Mouse (Mus musculus): ENCODE results near the gene Lrfn4.

GRCm38 (mm10) chr19:4588430-4588829 lies 27.0 kb downstream of the Lrfn4 start:
- TF ChIP-seq TAL1 (IDR thresholded peaks at IDR 0.05; ENCODE audit: low read length): no peak
- TF ChIP-seq GATA1 (IDR thresholded peaks at IDR 0.05; ENCODE audit: low read length): no peak

All from erythroblast, embryonic 14.5 days (primary cell).